Mouse (Mus musculus) liver, postnatal 0 days (tissue): ENCODE data around the gene Dgkg.

Experiments used
- CTCF ChIP-seq: sonication (generic); IDR thresholded peaks from 2 replicates; pipeline ENCODE4 v1.5.1; 2016; ENCODE audit warnings: antibody characterized with exemption, low read depth
- EP300 ChIP-seq: IDR thresholded peaks from 2 replicates; pipeline ENCODE4 v1.6.1; 2016; ENCODE audit warnings: antibody characterized with exemption, low read depth, mild to moderate bottlenecking

- peak; percentile 83 for TF ChIP-seq CTCF
- TF ChIP-seq EP300: no peak
Observed at GRCm38 (mm10) chr16:22564259-22564906, 92.6 kb downstream of the Dgkg start.
